Mouse (Mus musculus) embryo, embryonic 11.5 days (tissue): ENCODE measurements around the gene Plet1.

Experiments used
- DNase-seq: peaks from one replicate; pipeline ENCODE4 v3.0.0-alpha.2; 2012; ENCODE audit warnings: low read depth, low spot score

Plet1 gene

DNA sequence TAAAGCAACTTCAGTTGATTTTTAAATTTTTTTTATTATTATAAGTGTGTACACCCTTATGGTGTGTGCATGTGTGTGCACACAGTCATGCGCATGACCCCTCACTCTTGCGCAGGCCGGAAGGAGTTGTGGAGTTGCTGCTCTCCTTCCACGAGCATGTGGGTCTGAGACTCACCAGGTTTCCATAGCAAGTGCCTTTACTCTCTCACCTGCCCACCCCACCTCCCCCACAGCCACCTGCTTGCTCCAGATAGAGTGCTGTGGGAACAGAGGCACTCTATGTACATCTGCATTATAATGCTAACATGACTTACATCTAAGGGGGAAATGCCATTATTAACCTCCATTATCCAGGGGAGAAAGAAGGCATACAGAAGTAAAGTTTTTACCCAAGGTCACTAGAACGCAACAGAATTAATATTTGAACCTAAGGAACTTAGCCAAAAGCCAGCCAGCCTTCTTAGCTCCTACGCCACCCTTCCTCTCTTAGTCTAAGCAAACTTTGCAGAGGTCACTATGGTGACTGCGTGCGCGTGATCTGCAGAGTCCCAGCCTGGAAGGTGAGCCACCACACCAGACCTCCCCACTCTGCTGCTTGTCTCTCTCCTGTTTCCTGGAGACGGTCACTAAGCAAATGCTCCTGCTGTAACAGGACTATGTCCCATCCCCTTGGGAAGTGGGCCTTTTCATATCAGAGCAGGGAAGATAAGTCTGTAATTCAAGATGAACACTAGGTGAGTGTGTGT is 1.3 kb downstream of the Plet1 start:
- no peak for DNase-seq

DNA sequence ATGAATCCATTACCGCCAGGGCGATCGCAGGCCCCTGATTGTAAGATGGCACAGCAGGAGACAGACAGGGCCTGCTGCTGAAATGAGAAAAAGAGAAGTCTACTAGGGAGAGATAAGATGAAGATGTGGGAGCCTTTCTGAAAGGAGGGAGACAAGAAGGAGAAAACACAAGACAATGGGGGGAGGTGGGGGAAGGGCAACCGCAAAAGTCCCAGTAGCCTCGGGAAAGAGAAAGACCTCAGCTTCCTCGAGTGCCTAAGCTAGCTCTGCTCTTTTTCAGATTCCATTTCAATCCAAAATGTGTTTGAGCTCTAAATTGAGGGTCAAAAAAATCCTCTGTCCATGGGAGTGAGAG is 1.8 kb downstream of the Plet1 start:
- DNase-seq: no peak

DNA sequence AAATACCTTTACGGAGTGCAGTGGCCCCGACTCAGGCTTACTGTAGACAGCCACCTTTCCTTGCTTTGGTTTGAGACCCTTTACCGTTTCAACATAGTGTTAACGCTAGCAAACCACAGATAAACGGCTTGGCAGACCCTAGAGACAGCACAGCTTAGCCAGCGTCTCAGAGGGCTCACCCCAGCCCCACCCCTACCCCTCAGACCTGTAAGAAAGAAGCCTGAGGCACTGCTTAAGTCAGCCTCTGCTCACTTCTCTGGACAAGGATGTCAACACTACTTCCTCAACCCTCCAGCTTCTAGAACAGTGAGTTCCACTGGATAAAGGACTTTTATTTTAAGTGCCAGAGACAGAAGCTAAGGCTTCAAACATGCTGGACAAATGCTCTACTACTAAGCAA is 2.2 kb downstream of the Plet1 start:
- no peak for DNase-seq

DNA sequence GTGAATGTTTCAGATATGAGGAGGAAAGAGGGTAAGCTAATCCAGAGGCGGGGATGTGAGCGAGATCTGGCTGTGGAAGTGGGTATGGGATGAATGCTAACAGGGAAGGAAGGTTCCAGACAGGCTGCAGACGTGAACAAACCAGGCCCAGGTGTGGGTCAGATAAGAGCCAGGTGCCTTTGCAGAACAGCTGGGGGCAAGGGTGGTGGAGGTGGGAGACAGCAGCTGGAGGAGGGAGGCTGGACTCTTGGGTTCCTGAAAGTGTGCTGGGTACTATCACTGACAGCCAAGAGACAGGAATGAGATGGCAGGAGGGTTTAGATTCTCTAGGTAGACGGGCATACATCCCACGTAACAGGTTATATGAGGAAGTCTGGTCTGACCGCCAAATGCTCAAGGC is 2.8 kb downstream of the Plet1 start:
- no peak for DNase-seq

DNA sequence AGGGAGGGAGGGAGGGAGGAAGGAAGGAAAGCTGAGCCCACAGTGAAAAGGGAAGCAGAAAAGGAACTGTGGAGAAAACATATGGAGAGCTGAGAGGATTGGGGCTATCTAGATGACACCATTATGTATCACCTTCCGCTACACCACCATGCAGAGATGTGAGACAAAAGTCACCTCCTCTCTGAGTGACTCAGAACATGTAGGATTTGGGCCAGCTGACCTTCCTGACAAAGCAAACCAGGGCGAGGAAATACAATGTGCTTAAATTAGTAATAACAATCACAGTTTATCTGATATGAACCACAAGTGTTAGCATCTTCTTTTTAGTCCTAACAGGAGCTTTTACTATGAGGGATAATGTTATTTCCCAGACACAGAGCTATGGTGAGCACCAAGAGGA is 3.2 kb downstream of the Plet1 start:
- no peak for DNase-seq

DNA sequence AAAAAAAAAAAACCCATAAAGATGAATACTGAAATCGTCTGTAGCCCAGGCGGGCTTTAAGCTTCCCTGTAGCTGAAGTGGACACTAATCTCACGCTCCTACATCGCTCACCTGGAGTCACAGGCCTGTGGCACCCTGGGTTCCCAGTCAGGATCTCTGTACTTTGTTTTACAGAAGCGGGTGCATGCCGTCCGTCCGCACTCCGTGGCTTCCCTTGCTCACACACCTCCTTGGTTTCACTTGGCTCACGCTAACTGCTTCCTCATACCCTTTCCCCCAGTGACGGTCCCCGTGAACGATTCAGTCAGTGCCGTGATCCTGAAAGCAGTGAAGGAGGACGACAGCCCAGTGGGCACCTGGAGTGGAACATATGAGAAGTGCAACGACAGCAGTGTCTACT is 4.5 kb downstream of the Plet1 start:
- no peak for DNase-seq

DNA sequence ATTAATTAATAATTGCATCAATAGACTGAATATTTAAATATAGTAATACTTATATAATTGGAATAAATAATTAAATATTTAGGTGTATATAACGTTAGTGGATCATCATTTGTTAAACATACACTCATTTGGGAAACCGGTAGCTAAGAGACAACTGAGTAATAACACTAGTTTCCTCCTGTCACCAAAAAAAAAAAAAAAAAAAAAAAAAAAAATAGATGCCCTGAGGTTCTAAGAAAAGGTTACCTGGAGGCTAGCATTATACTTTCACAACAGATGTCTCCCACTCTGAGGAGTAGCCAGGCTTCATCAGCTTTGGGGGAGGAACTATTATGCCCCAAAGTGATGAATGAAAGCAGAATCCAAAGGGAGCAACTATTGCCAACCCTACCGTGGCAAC is 5.5 kb downstream of the Plet1 start:
- no peak for DNase-seq

DNA sequence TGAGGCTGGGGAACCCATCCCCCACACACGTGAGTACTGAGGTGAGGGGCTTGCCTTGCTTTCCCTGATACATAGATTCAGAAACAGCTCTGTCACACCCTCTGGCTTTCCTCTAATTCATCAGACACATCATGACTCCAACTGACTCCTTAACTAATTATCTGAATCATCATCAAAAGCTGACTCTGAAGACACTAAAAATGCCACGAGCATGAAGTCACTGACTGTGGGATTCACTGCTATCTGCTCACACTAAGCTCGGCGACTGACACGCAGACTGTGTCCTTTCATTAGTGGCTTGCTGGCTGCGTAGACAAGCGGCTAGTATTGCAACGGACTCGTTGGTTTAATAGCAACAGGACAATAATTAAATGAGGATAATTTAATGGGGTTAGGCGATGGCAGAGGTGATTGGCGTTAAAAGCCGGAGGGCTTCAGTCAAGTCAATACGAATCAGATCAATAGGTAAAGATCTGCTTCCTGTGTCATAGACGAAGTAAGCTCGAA is 6.2 kb downstream of the Plet1 start:
- no peak for DNase-seq

DNA sequence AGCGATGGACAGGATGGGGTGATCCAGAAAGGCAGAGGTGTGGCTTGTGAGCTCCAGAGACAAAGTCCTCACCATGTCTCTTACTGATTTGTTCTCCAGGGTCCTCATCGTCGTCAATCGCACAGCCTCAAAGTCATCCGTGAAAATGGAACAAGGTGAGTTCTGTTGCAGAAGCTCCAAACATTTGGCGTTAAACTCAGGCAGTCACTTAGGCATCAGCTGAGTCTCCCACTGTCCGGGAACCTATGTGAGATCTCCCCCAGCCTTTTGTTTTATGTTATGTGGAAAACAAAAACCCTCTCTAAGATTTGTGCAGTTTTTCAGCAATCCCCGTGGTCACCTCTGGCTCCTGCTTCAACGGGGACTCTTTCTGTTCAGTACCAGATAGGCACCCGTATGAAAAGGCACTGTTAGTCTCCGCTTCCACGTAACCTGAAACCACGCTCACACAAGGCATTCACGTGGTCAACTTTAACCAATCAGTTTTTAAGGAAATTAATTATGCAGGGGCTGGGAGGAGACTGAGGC is 6.7 kb downstream of the Plet1 start:
- DNase-seq: peak; percentile 66

DNA sequence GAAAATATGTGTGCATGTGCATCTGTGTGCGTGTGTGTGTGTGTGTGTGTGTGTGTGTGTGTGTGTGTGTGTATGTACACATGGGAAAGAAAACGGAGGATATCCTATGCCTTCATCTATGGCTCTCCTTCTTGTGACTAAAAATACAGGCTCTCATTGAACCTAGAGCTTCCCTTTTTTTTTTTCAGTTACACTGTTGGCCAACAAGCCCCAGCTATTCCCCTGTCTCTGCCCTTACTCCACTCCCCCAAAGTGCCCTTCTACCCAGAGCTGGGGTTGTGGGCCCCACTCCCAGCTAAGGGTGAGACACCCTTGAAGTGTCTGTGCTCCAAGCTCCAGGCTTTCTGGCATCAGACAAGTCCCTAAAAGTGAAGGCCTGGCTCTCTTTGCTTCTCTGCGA is 8.6 kb downstream of the Plet1 start:
- DNase-seq: no peak

DNA sequence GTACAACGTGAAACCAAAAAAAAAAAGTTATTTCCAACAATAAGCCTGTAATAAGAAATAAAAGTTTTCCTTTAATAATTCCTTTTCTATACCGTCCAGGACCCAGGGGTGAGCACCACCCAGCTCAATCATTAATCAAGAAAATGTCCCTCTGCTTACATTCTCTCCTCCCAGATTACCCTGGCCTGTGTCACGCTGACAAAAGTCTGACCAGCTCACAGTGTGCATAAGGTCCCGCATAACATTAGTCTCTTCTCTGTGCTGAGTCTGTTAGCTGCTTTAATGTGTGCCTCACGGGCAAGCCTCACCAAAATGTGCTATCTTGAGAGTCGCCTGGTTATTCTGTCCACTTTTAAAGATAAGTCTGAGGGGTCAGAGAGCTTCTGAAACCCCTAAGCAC is 11.1 kb downstream of the Plet1 start:
- no peak for DNase-seq

DNA sequence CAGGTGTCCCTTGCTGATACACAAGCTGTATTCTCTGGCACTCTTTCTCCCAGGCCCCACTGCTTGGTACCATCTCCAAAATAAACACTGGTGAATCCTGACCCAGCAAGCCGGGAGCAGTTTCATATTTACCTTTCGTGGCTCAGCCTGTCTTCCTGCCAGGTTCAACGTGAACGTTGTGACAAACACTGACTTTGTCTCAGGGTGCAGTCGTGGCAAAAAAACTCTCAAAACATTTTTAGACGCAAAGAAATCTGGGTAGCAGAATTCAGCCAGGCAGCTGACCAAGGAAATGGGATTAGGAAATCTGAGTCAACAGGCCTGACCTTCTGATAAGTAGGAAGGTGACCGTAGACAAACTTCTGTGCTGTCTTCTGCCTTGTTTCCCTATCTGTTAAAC is 13.2 kb downstream of the Plet1 start:
- DNase-seq: no peak

DNA sequence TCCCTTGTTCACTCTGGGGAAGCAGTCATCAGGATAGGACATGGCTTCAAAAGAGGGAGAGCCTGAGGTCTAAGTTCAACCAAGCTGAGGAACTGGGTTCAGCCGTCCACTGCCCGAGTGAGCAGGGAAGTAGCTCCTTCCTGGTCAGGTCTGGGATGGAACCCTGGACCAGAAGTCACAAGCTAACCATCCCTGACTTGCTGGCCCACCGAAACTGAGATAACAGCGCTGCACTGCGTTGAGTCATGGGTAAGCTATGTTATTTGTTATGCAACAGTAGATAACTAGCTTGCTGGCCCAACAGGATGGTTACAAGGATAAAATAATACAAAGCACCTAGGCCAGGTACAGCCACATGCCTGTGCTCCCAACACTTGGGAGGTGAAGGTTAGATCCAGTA is 21.1 kb downstream of the Plet1 start:
- no peak for DNase-seq

DNA sequence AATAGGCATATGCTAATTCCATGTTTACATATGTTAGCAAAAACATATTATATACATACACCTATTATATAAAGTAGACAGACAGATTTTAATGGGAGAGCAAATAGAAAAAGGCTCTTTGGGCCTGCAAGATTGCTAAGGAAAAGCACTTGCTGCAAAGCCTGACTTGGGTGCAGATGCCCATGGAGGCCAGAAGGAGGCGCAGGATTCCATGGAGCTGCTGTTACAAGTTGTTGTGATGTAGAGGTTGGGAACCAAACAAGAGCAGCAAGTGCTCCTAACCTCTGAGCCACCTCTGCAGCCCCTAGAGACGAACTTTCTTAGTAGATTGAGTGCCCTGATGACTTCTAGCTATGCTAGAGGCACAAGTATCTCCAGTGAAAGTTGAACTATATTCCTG is 24.5 kb downstream of the Plet1 start:
- DNase-seq: no peak

DNA sequence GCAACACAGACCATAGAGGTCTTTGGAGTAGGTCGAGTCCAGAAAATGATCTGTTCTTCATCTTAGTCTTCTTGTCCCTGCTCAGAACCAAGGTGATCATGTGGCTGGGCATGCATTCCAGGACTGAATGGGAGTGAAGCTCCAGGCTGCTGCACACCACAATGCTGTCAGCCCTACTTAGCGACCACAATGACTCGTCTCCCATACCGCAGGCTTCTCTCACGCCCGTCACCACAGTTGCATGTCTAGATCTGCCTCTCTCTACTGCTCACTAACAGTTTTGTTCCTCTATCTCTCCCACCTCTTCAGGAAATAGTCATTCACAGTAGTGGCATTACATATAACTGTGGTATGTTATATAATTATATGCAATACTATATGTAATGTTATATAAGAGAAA is 26.4 kb downstream of the Plet1 start:
- no peak for DNase-seq

DNA sequence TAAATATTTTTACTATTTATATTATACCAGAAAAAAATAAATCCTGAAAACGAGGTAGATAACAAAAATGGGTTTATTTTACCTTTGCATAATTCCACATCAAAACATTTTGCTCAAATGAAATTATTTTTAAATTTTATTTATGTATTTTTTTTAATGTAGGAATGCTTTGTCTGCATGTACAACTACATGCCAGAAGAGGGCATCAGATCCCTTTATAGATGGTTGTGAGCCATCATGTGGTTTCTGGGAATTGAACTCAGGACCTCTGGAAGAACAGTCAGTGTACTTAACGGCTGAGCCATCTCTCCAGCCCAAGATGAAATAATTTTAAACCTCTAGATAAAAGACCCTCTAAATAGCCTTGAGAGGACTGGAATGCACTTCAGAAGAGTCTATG is 27.2 kb downstream of the Plet1 start:
- DNase-seq: no peak

DNA sequence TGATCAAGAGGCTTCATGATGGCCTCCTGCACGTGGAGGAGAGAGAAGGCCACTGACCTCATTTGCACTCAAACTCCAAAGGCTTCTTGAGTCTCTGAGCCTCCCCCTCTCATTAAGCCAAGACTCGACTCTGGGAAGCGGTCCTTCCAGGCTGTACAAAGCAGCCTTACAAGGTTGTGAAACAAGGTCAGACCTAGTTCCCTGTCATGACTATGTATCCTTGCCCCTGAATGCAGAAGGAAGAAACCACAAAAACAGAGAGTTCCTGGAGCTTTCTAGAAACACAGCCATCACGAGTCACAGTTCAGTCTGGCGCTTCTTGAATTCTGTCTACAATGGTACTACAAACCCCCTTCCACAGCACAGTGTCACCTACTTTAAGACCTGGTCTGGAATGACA is 28.2 kb downstream of the Plet1 start:
- no peak for DNase-seq

DNA sequence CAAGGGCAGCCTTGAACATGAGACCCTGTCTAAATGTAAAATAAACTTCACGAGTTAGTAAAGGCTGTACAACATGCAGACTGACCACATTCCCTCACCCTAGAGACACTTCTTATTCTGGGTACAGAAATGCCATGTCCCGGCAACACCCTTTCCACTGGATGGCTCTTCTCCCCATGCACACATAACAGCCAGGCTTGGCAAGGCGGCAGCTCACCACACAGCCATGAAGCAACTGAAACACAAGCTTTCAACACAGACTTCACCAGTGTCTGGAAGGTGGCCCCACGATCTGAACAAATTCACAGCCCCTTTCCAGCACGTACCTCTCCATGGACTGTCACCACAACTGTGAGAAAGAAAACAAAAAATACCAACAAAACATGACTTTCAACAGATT is 30.6 kb downstream of the Plet1 start:
- DNase-seq: no peak

DNA sequence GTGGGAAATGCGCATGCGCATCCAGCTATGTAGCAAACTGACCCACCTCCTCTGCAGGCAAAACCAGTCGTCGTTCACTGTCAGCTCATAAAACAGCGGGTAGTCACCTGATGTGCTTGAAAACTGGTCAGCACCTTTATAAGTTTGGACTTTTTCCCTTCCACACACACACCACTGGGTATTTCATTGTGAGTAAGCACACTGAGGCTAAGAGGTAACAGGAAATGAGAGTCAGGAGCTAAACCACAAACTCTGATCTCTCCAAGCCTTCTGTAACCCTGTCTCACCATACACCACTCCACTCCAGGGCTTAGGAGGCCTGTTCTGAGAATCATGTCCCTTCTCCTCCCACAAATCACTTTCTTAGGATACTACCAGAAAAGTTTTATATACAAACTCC is 31.3 kb downstream of the Plet1 start:
- no peak for DNase-seq

DNA sequence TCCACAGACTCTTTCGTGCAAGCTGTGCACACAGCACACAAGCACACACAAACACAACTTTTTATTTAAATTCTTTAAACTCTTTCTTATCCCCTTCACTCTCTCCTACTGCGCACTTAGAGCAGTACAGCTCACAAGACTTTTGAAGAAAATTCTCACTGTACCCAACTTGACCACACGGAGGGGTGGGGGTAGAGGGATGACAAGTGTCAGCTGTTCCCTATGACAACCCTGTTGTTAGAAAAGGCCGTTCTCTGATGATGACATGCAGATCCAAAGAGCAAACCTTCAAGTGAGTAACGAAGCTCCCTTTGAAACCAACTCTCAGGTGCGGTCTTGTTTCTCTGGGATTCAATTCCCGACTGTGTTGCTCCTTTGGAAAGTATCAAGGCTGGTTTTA is 33.5 kb downstream of the Plet1 start:
- DNase-seq: no peak

DNA sequence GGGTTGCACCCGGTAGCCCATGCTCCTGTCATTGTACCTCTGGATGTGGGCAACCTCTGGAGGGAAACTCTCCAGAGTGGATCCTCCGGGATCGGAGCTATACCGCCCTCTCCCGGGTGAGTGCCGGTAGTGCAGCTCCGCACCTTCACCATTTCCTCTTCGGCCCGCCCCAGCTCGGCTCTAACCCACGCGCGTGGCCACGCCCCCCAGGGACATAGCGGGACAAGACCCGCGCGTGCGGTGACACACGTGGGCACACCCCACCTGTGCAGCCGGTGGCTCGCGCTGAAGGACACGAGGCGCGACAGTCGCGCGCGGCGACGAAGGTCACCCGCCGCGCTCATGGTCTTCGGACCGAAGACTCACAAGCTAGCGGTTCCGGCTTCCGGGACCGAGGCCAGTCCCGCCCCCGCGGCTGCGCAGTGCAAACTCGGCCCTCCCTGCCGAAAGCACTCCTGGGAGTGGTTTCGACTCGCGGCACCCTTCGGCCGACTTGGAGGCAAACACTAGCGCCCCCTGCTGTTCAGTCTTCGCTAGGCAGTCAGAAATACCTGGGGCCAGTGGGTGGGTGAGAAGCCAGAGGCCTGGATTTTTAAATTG is 34.1 kb downstream of the Plet1 start, which contains the start of gene Pts:
TSS of gene Pts (minus strand) at position 432 of the 600 bp plus-strand sequence.
- peak; percentile 97 for DNase-seq

DNA sequence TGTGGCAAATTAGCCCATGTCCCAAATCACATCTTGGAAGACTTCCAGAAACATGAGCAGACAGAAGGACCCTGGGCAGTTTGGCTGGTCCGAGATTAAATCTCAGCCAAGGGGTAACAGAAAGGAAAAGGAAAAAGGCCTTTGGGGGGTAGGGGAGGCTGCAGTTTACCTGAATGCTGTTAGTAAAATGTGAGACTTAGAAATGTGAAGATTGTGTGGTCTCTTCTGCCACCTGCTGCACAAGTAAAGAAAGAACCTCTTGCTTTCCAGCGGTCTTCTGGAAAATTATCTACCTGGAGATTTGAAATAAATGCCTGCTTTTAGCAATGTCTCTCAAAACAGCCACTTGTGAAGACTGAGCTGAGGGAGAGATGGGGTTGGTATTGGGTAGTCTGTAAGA is 36.6 kb downstream of the Plet1 start:
- DNase-seq: no peak

DNA sequence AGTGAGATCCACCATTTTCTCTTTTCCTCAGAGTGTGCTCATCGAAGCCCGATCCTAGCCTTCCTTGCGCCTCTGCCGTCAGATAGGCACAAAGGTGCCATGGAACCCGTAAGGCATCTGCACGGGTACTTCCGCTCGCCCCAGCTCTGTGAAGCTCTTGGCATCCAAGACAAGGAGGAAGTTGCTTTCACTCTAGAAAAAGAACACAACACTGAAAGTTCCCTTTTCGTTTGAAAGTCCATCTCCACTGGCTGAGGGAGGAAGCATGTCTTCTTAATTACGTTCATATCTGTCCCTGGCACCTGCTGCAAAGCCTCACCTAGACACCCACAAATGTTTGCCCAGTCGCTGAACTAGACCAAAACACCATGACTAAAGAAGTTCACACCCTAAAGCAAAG is 39.0 kb downstream of the Plet1 start:
- DNase-seq: no peak
